Mouse (Mus musculus): Measurements from ENCODE around the gene Mapre3.

- TF ChIP-seq SRF (IDR thresholded peaks at IDR 0.05; ENCODE audit: control insufficient read depth, insufficient read length, low read depth) (no peak), USF1 (IDR thresholded peaks at IDR 0.05; ENCODE audit: low read depth) (no peak), POLR2A (IDR thresholded peaks at IDR 0.05; ENCODE audit: insufficient read length, low read depth) (no peak), E2F4 (IDR thresholded peaks at IDR 0.05; ENCODE audit: insufficient read depth) (no peak), POLR2AphosphoS2 (IDR thresholded peaks at IDR 0.05; ENCODE audit: insufficient read length, low read depth) (no peak), MAX (IDR thresholded peaks at IDR 0.05; ENCODE audit: low read depth) (no peak), MYOD1 (IDR thresholded peaks at IDR 0.05; ENCODE audit: control insufficient read depth in 1 of 3, insufficient read length in 2 of 3, low read depth in 2 of 3) (no peak)
Measured at GRCm38 (mm10) chr5:30806106-30806505, 8.3 kb upstream of the Mapre3 start.

Data from myocyte (in vitro differentiated cells).